Mouse (Mus musculus) T-cell, adult 2 months (primary cell): ENCODE measurements around the gene Ripor1.
"Not testable (repeated sequence)": the region's sequence is repeated elsewhere in the genome, so short reads cannot be mapped to it uniquely, and the experiment has no call there.

Experiments
- DNase-seq: peaks from one replicate; pipeline ENCODE4 v3.0.0; 2022; ENCODE audit warnings: low spot score

The Ripor1 gene

DNA sequence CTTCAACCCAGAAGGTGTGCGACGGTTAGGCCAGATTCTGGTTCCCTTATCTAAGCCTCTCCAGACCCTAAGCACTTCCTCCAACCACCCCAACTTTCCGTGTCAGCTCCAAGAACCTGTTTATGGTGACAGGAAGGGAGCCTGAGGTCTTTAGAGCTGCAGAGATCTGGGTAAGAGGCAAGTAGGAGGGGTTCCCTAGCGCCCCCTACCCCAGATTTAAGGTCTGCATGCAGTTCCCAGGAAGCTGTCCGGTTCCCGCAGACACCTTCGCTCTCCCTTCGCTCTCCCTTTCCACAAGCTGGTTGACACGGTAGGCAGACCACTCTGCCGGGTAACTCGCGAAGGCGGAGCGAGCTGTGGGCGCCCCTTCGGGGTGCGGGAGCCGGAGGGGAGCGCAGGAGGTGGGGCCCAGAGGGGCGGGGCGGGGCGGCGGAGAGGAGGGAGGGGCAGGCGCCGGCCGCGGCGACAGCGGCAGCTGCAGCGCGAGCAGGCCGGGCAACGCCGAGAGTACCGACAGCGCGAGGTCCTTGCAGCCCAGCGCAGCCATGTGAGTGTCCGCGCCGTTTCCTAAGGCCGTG is at the start of gene Ripor1:
Ripor1 (plus strand) TSS at position 452 of the 578 bp plus-strand sequence.
- peak; percentile 77 for DNase-seq

GRCm38 (mm10) chr8:105562863-105563262 is 42.2 kb upstream of the Ripor1 start:
- no peak for DNase-seq

DNA sequence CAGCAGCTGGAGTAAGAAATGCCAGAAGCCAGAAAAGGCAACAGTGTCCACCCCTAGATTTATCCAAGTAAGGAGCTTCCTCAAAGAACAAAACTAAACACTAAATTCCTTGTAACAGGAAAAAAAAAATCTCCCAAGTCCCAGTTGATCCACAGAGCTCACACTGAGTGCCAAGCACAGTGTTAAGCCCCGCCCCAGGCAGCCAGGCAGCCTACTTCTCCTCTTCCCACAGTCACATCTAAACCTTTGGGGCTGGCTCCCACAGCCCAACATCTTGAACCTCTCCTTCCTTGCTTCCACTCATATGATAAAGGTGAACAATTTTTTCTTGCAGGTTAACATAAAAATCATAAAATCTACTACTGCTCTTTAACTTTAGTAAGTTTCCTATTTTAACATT is 41.2 kb upstream of the Ripor1 start:
- no peak for DNase-seq

GRCm38 (mm10) chr8:105564573-105565229 is 40.4 kb upstream of the Ripor1 start:
- DNase-seq = peak; percentile 10

DNA sequence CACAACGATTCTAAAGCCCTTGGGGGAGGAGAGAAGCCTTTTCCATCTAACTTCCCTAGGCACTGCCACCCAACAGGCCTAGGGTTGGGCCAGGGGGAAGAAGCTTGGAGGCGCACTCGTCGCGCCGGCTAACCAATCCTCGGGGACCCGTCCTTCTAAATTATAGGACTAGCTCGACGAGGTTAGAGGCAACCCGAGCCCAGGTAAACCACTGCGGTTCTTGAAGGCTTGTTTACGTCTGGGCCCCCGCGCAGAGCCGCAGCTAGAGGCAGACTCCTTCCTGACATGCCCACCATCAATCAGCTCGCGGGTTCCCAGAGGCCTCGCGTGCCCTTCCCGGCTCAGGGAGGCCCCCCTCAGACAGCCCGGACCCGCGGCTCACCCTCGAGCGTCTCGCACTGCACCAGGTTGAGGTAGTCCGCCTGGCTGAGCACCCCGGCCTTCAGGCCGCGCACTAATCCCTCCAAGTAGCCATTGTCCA is 39.6 kb upstream of the Ripor1 start:
- DNase-seq = peak; percentile 73

- DNase-seq = peak; percentile 100
Measured at GRCm38 (mm10) chr8:105565952-105566702, 38.9 kb upstream of the Ripor1 start, which contains the start of gene Atp6v0d1. Atp6v0d1 (minus strand) TSS chr8:105566047.

DNA sequence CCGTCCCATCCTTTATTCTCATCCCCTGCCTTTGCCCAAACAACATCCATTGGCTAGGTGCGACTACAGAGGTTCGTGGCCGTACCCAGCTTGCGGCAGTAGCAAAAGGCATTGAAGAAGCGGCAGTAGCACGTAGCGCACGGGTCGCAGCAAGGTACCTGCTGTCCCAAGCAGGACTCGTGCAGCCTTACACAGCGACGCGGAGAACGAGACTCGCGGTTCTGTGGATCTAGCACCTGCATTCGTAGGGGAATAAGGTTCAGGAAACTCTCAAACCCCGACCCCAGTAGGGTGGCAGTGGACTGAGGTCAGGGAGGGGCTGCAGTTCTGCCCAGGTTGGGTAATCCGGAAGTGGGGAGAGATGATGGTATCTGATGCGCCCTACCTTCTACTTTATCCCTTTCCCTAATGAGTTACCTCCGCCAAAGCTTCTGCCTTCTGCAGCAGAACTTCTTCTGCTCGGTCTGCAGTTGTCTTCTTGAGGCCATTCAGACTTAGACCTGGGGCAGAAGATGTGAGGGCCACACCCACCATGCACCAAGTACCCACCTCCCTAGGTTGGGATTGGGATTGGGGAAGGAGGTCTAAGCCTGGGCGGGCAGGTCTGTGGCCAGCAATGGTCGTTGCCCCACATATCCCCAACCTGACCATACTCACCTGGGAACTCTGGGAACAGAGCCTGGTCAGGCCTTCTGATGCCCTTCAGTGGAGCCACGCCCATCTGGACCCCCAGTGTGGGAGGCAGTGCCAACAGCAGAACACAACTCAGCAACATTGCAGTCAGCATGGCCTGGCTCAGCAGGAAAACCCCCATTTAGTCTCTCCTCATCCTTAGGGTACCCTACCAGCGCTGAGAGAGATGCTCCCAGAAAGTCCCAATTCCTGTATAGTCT is 38.1 kb upstream of the Ripor1 start:
- DNase-seq = peak; percentile 29

DNA sequence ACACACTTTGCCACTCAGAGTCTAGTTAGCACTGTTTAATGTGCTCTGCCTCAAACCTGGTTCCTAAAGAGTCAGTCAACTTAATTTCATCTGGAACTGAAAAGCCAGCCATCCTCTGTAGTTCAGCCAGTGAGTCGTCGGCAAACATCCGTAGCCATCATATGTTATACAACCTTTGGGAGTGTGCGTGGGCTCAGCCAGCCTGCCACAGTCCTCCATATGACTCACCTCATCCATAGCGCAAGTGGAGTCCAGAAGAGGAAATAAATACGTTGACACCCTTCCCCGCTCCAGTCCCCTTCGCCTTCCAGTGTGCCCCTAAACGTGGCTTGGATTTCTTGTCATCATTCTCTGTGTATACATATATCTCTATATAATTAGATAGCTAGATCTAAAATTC is 33.2 kb upstream of the Ripor1 start:
- DNase-seq = no peak

DNA sequence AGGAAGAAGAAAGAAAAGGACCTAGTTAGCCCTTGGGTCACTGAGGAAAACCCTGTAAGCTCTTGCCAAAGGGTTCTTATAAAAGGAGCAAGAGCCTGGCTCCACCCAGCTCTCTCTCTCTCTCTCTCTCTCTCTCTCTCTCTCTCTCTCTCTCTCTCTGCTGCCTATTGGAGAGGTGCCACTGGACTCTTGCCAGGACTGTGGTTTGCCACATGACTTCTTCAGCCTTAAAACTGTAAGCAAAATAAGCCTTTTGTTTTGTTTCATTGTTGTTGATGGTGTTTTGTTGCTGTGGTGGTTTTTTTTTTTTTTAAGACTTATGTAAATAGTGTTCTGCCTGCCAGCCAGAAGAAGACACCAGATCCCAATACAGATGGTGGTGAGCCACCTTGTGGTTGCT is 31.6 kb upstream of the Ripor1 start:
- DNase-seq = peak; percentile 16

- DNase-seq = no peak
Measured at GRCm38 (mm10) chr8:105574741-105575140, 30.3 kb upstream of the Ripor1 start.

DNA sequence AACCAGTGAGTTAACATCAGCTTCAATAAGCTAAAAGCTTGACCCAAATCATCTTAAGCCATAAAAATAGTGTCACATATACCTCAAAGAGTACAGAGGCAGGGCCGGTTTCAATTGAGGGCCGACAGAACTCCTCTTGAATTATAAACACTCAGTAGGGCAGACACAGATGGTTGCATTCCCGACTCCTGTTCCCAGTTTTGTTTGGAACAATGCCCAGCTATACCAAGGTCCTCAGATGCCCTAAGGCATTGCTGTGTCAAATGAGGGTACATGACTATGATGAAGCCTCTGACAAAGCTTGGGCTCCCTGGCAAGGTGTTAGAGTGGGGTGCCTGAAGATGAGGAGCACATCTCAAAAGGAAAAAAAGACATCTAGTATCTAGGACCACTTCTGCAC is 29.5 kb upstream of the Ripor1 start:
- no peak for DNase-seq

- DNase-seq = no peak
Measured at GRCm38 (mm10) chr8:105579719-105580118, 25.3 kb upstream of the Ripor1 start.

DNA sequence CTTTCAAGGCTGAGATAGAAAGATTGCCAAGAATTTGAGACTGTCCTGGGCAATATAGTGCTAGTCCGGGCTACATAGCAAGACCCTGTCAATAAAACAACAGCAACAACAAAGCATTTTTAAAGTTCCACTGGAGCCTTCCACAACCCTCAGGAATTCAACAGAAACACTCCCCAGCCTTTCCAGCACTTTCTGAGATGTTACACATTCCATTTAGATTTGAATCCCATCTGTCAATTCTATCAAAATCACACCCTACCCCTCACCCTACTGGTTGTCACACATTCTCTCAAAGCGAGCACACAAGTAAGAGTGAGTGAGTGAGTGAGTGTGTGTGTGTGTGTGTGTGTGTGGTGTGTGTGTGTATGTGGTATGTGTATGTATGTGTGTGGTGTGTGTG is 12.6 kb upstream of the Ripor1 start:
- no peak for DNase-seq

GRCm38 (mm10) chr8:105593859-105594258 is 11.2 kb upstream of the Ripor1 start:
- DNase-seq = no peak

- no peak for DNase-seq
Measured at GRCm38 (mm10) chr8:105594451-105595242, 10.4 kb upstream of the Ripor1 start.

DNA sequence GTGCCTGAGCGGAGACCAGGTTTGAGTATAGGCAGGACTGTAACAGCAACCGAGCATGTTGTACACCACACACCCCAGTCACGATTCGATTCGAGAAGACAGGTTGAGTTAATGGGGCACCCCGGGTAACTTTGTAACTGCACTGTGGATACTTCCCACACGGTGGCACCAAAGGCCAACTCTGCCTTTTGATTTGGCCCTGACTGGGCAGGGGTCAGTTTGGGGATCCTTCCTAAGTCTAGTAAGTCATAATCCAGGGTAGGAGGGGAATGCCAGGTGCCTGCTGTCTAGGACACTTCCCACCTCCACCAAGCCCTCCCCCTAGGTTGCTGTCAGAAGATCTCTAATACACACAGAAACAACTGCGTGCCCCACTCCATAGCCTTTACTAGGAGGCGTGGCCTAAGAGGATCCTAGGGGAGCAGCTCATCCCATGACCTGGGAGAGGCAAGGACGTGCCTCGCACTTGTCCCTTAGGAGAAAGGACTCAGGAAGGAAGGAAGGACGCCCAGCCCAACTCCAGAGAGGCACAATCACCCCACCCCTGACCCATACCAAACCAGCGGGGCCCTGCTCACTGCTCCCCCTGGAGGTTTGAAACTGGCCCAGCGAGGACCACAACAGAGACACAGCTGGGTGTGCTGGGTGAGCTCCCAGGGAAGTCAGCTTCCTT is 8.6 kb upstream of the Ripor1 start:
- peak; percentile 74 for DNase-seq

- DNase-seq = no peak
Measured at GRCm38 (mm10) chr8:105598777-105599176, 6.3 kb upstream of the Ripor1 start.

GRCm38 (mm10) chr8:105601301-105601700 is 3.8 kb upstream of the Ripor1 start:
- no peak for DNase-seq

DNA sequence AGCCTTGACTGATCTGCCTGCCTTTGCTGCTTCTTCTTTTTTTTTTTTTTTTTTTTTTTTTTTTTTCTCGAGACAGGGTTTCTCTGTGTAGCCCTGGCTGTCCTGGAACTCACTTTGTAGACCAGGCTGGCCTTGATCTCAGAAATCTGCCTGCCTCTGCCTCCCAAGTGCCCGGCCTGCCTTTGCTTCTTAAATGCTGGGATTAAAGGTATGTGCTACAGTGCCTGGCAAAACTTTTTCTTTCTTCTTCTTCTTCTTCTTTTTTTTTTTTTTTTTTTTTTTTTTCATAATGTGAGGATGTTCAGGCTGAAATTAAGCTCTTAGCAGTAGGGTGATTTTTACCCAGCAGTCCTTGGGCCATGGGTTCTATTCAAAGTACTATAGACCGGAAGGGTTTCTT is 2.5 kb upstream of the Ripor1 start:
- DNase-seq = not testable (repeated sequence)

- DNase-seq = peak; percentile 32
Measured at GRCm38 (mm10) chr8:105605491-105606188, 585 bp downstream of the Ripor1 start.
